Mouse (Mus musculus): ENCODE results near the gene Tceal7. TPM values are rescaled to one million over a fixed set of nuclear protein-coding genes. Genes with fewer than 3 reads are reported as not detected.

Tceal7 gene
- polyA plus RNA-seq (2014; fragmentation: Illumina TruSeq; extraction: RNeasy Lipid Tissue Mini Kit (QIAGEN cat#74804); ENCODE audit: low read depth, low replicate concordance) = 0.84 TPM

GRCm38 (mm10) chrX:136214729-136215677 is at the start of gene Tceal7, which contains the start of gene Bex1:
Tceal7 (plus strand) TSS chrX:136214779.
Bex1 (minus strand) TSS chrX:136215513.

GRCm38 (mm10) chrX:136172118-136172551 is 42.4 kb upstream of the Tceal7 start, which contains the start of gene Tceal8:
Tceal8 (minus strand) TSS chrX:136172342.

GRCm38 (mm10) chrX:136203664-136204066 is 10.9 kb upstream of the Tceal7 start, which contains the start of gene Tceal5:
Tceal5 (minus strand) TSS chrX:136203876.

GRCm38 (mm10) chrX:136244574-136245229 is 30.1 kb downstream of the Tceal7 start, which contains the start of gene Tceal9:
Tceal9 (plus strand) TSS chrX:136245079.

GRCm38 (mm10) chrX:136269743-136270392 is 55.3 kb downstream of the Tceal7 start, which contains the start of gene Bex3:
Bex3 (plus strand) TSS chrX:136270253.

Other genes with a start within 250 kb of the Tceal7 start
- 2.3 TPM for gene Arxes2, start 221.0 kb upstream of the Tceal7 start, polyA plus RNA-seq (2014; fragmentation: Illumina TruSeq; extraction: RNeasy Lipid Tissue Mini Kit (QIAGEN cat#74804); ENCODE audit: low read depth, low replicate concordance)
- 0.37 TPM for gene Arxes1, start 181.4 kb upstream of the Tceal7 start, polyA plus RNA-seq (2014; fragmentation: Illumina TruSeq; extraction: RNeasy Lipid Tissue Mini Kit (QIAGEN cat#74804); ENCODE audit: low read depth, low replicate concordance)
- gene Bex2, start 146.5 kb upstream of the Tceal7 start, polyA plus RNA-seq (2014; fragmentation: Illumina TruSeq; extraction: RNeasy Lipid Tissue Mini Kit (QIAGEN cat#74804); ENCODE audit: low read depth, low replicate concordance) = 0.94 TPM
- gene Nxf3, start 129.5 kb upstream of the Tceal7 start, polyA plus RNA-seq (2014; fragmentation: Illumina TruSeq; extraction: RNeasy Lipid Tissue Mini Kit (QIAGEN cat#74804); ENCODE audit: low read depth, low replicate concordance) = 0.13 TPM
- gene Bex4, start 75.8 kb upstream of the Tceal7 start, polyA plus RNA-seq (2014; fragmentation: Illumina TruSeq; extraction: RNeasy Lipid Tissue Mini Kit (QIAGEN cat#74804); ENCODE audit: low read depth, low replicate concordance) = 1.9 TPM
- gene Tceal8, start 42.4 kb upstream of the Tceal7 start, polyA plus RNA-seq (2014; fragmentation: Illumina TruSeq; extraction: RNeasy Lipid Tissue Mini Kit (QIAGEN cat#74804); ENCODE audit: low read depth, low replicate concordance) = 39.2 TPM
- gene Tceal5, start 10.9 kb upstream of the Tceal7 start, polyA plus RNA-seq (2014; fragmentation: Illumina TruSeq; extraction: RNeasy Lipid Tissue Mini Kit (QIAGEN cat#74804); ENCODE audit: low read depth, low replicate concordance) = 3.0 TPM
- gene Bex1, start 734 bp downstream of the Tceal7 start, polyA plus RNA-seq (2014; fragmentation: Illumina TruSeq; extraction: RNeasy Lipid Tissue Mini Kit (QIAGEN cat#74804); ENCODE audit: low read depth, low replicate concordance) = 5.1 TPM
- gene Tceal9, start 30.3 kb downstream of the Tceal7 start, polyA plus RNA-seq (2014; fragmentation: Illumina TruSeq; extraction: RNeasy Lipid Tissue Mini Kit (QIAGEN cat#74804); ENCODE audit: low read depth, low replicate concordance) = 41.3 TPM
- gene Bex3, start 55.5 kb downstream of the Tceal7 start, polyA plus RNA-seq (2014; fragmentation: Illumina TruSeq; extraction: RNeasy Lipid Tissue Mini Kit (QIAGEN cat#74804); ENCODE audit: low read depth, low replicate concordance) = 15.8 TPM

All from heart, adult 10 weeks (tissue).